Mouse (Mus musculus) left cerebral cortex, postnatal 25 days (tissue): ENCODE measurements at regions not wholly inside any gene's neighbourhood (a gene's known extent, or its start where the extent isn't known, plus 50 kb on each side); places are given as distances from the start of the nearest gene placed in this dataset.

Experiments
- DNase-seq, 2 experiments: peaks; one replicate each; pipeline ENCODE4 v3.0.0; 2022; ENCODE audit warnings: low spot score in 2 of 2, mixed read lengths in 1 of 2
- intact Hi-C: fragments of 180-260 bp; cut with DNase I; formaldehyde crosslinking; loops from one replicate; pipeline ENCODE4 v1.15.1; 2025

GRCm38 (mm10) chr5:106224141-106224540 is 233.8 kb downstream of the Barhl2 start:
- DNase-seq: no peak
- intact Hi-C loops: no loop called here

GRCm38 (mm10) chr5:106209543-106209942 is 248.4 kb downstream of the Barhl2 start:
- intact Hi-C loops: no loop called here
- DNase-seq: no peak

GRCm38 (mm10) chr5:106207706-106208105 is 250.3 kb downstream of the Barhl2 start:
- DNase-seq: no peak

GRCm38 (mm10) chr5:106205724-106206123 is 252.2 kb downstream of the Barhl2 start:
- DNase-seq: no peak
- intact Hi-C loops: no loop called here

More at GRCm38 (mm10) chr5:106207706-106208105, 250.3 kb downstream of the Barhl2 start:
- intact Hi-C loops: no loop called here

- DNase-seq: peak; percentile 25 to 71
- intact Hi-C loops: no loop called here
Measured at GRCm38 (mm10) chr5:106200631-106201030, 257.3 kb downstream of the Barhl2 start.

- intact Hi-C loops: no loop called here
- no peak for DNase-seq
Measured at GRCm38 (mm10) chr5:106199061-106199460, 258.9 kb downstream of the Barhl2 start.

GRCm38 (mm10) chr5:106191141-106191540 is 266.8 kb downstream of the Barhl2 start:
- intact Hi-C loops: no loop called here
- no peak for DNase-seq

- DNase-seq: no peak
- intact Hi-C loops: no loop called here
Measured at GRCm38 (mm10) chr5:106181726-106182125, 276.2 kb downstream of the Barhl2 start.

- intact Hi-C loops: no loop called here
- no peak for DNase-seq
Measured at GRCm38 (mm10) chr5:106172162-106172561, 285.8 kb downstream of the Barhl2 start.

GRCm38 (mm10) chr5:106170405-106170804 is 287.6 kb downstream of the Barhl2 start:
- intact Hi-C loops: no loop called here
- no peak for DNase-seq

GRCm38 (mm10) chr5:106167556-106167955 is 290.4 kb downstream of the Barhl2 start:
- intact Hi-C loops: no loop called here

GRCm38 (mm10) chr5:106166266-106166665 is 289.9 kb downstream of the Zfp326 start:
- no peak for DNase-seq
- intact Hi-C loops: no loop called here

More at GRCm38 (mm10) chr5:106167556-106167955, 290.4 kb downstream of the Barhl2 start:
- DNase-seq: no peak

- no peak for DNase-seq
- intact Hi-C loops: no loop called here
Measured at GRCm38 (mm10) chr5:106164190-106164589, 287.8 kb downstream of the Zfp326 start.

- intact Hi-C loops: no loop called here
- no peak for DNase-seq
Measured at GRCm38 (mm10) chr5:106162981-106163653, 286.8 kb downstream of the Zfp326 start.

GRCm38 (mm10) chr5:106139109-106139508 is 262.7 kb downstream of the Zfp326 start:
- intact Hi-C loops: no loop called here
- no peak for DNase-seq

- intact Hi-C loops: no loop called here
- no peak for DNase-seq
Measured at GRCm38 (mm10) chr5:106122928-106123327, 246.6 kb downstream of the Zfp326 start.

GRCm38 (mm10) chr5:106119584-106119983 is 243.2 kb downstream of the Zfp326 start:
- DNase-seq: no peak
- intact Hi-C loops: no loop called here

- intact Hi-C loops: no loop called here
- no peak for DNase-seq
Measured at GRCm38 (mm10) chr5:106113186-106113585, 236.8 kb downstream of the Zfp326 start.

- intact Hi-C loops: no loop called here
- no peak for DNase-seq
Measured at GRCm38 (mm10) chr5:106108474-106108971, 232.2 kb downstream of the Zfp326 start.

- intact Hi-C loops: no loop called here
- no peak for DNase-seq
Measured at GRCm38 (mm10) chr5:106102255-106102654, 225.9 kb downstream of the Zfp326 start.

GRCm38 (mm10) chr5:106098887-106099286 is 222.5 kb downstream of the Zfp326 start:
- DNase-seq: peak; percentile 5 to 9
- intact Hi-C loops: no loop called here

- intact Hi-C loops: no loop called here
- DNase-seq: peak; percentile 6 to 42
Measured at GRCm38 (mm10) chr5:106089332-106089731, 213.0 kb downstream of the Zfp326 start.
